15 mouse cellular contexts compared by ENCODE assay signal in genomic region chr9:90217501-90217900, GRCm38 (mm10). TPM values are rescaled to one million over a fixed set of nuclear protein-coding genes. Genes with fewer than 3 reads are reported as not detected.
"Had no signal": no experiment of that assay in that cellular context is flagged by ENCODE, and none has a peak within 500 bp of the region (broad histone marks: within the 10 kb centered on the region; RNA-seq: fewer than 3 reads in every experiment).

No protein-coding gene starts in this region.

- H3K4me3 ChIP-seq: kidney, embryonic 15.5 days; limb, embryonic 10.5 days; liver, embryonic 15.5 days; lung, embryonic 15.5 days; midbrain, embryonic 12.5 days; neural tube, embryonic 13.5 days; stomach, embryonic 15.5 days had no signal

- DNase-seq: kidney, adult 2 months; kidney, postnatal 14 days; lung, postnatal 14 days; right cerebral cortex, postnatal 14 days; thymus, adult 2 months; thymus, postnatal 25 days had no signal

- H3K4me1 ChIP-seq: kidney, embryonic 15.5 days; limb, embryonic 10.5 days; lung, embryonic 15.5 days; midbrain, embryonic 12.5 days; neural tube, embryonic 13.5 days; stomach, embryonic 15.5 days had no signal

- H3K9me3 ChIP-seq: kidney, embryonic 15.5 days; limb, embryonic 10.5 days; liver, embryonic 15.5 days; lung, embryonic 15.5 days; midbrain, embryonic 12.5 days; neural tube, embryonic 13.5 days; stomach, embryonic 15.5 days had no signal

- H3K27ac ChIP-seq: kidney, embryonic 15.5 days; limb, embryonic 10.5 days; lung, embryonic 15.5 days; midbrain, embryonic 12.5 days; neural tube, embryonic 13.5 days; stomach, embryonic 15.5 days had no signal

- H3K27me3 ChIP-seq: kidney, embryonic 15.5 days; liver, embryonic 15.5 days; lung, embryonic 15.5 days; midbrain, embryonic 12.5 days; neural tube, embryonic 13.5 days; stomach, embryonic 15.5 days had no signal

- H3K4me2 ChIP-seq: kidney, embryonic 15.5 days; liver, embryonic 15.5 days; lung, embryonic 15.5 days; midbrain, embryonic 12.5 days; neural tube, embryonic 13.5 days; stomach, embryonic 15.5 days had no signal

- H3K9ac ChIP-seq: kidney, embryonic 15.5 days; liver, embryonic 15.5 days; lung, embryonic 15.5 days; midbrain, embryonic 12.5 days; neural tube, embryonic 13.5 days; stomach, embryonic 15.5 days had no signal

- ATAC-seq: midbrain, embryonic 16.5 days had no signal

RNA-seq across cellular contexts. Expression of gene Adamts7, which starts 54.6 kb away (rescaled TPM):
- total RNA-seq: megakaryocyte-erythroid progenitor cell, adult 5-6 weeks had no signal
